Mouse (Mus musculus): Measurements from ENCODE around the gene Slc16a13. TPM values are rescaled to one million over a fixed set of nuclear protein-coding genes. Genes with fewer than 3 reads are reported as not detected.

Gene Slc16a13
- polyA plus RNA-seq, 1 experiment = 8.1 TPM

DNA sequence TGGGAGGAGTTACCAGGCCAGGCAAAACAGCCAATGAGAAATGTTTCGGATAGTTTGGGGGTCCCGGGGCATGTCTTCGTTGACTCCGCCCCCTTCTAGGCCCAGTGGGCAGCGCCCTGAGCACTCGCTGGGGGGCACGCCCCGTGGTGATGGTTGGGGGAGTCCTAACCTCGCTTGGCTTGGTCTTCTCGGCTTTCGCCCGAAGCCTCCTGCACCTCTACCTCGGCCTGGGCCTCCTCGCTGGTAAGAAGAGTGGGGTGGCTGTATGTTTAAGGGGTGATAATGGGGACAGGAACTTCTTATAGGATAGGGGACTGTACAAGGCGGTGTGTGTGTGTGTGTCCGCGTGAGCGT, 6.0 kb downstream of the Slc16a13 start:
- peaks cover 39% of the 10 kb centered on the region for H3K36me3 ChIP-seq (replicated peaks; ENCODE audit: low read length)
- H3K4me3 ChIP-seq (replicated peaks) = no peak overlapping the region
- H3K4me1 ChIP-seq = peaks cover 40% of the 10 kb centered on the region
- H3K9me3 ChIP-seq = no peaks in the 10 kb centered on the region
- peaks cover 54% of the 10 kb centered on the region for H3K27me3 ChIP-seq (replicated peaks)
- no peak for TF ChIP-seq GATA1 (IDR thresholded peaks at IDR 0.05; ENCODE audit: borderline replicate concordance, low read length)
- no peak for TF ChIP-seq FLI1 (IDR thresholded peaks at IDR 0.05; ENCODE audit: low read length)

GRCm38 (mm10) chr11:70214191-70214855, 6.5 kb downstream of the Slc16a13 start:
- Histone ChIP-seq H3K9me3 (no peaks in the 10 kb centered on the region), H3K36me3 (replicated peaks; ENCODE audit: low read length) (peaks cover 39% of the 10 kb centered on the region), H3K27me3 (replicated peaks) (peaks cover 56% of the 10 kb centered on the region), H3K4me1 (peaks cover 35% of the 10 kb centered on the region), H3K4me3 (replicated peaks) (no peak overlapping the region)
- TF ChIP-seq FLI1 (IDR thresholded peaks at IDR 0.05; ENCODE audit: low read length) = no peak
- no peak for TF ChIP-seq GATA1 (IDR thresholded peaks at IDR 0.05; ENCODE audit: borderline replicate concordance, low read length)

DNA sequence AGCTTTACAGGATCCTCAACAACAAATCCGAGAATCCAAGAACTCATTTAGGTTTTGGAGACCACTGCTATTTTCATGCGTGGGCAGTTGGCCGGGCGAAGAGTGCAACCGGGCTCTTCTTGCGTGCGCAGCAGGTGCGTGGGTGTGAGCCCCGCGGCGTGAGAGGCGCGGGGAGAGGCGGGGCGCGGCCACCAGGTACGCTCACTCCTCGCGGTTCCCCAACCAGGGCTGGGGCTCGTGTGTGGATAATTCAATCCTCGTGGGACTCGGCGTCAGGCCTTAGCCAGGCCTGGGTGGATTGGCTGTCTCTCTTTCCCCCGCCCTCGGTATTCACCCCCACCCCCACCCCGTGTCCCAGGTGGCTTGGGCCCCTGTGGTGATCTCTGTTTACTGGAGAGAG, 7.1 kb downstream of the Slc16a13 start:
- peaks cover 54% of the 10 kb centered on the region for H3K27me3 ChIP-seq (replicated peaks)
- peaks cover 34% of the 10 kb centered on the region for H3K36me3 ChIP-seq (replicated peaks; ENCODE audit: low read length)
- H3K9me3 ChIP-seq = no peaks in the 10 kb centered on the region
- TF ChIP-seq GATA1 (IDR thresholded peaks at IDR 0.05; ENCODE audit: borderline replicate concordance, low read length) = no peak
- no peak for TF ChIP-seq FLI1 (IDR thresholded peaks at IDR 0.05; ENCODE audit: low read length)
- peaks cover 34% of the 10 kb centered on the region for H3K4me1 ChIP-seq
- H3K4me3 ChIP-seq (replicated peaks) = no peak overlapping the region

GRCm38 (mm10) chr11:70212896-70213295, 8.0 kb downstream of the Slc16a13 start:
- H3K36me3 ChIP-seq (replicated peaks; ENCODE audit: low read length) = peaks cover 26% of the 10 kb centered on the region
- H3K9me3 ChIP-seq = no peaks in the 10 kb centered on the region
- peaks cover 61% of the 10 kb centered on the region for H3K27me3 ChIP-seq (replicated peaks)
- TF ChIP-seq GATA1 (IDR thresholded peaks at IDR 0.05; ENCODE audit: borderline replicate concordance, low read length) (no peak), FLI1 (IDR thresholded peaks at IDR 0.05; ENCODE audit: low read length) (no peak)
- H3K4me3 ChIP-seq (replicated peaks) = no peak overlapping the region
- peaks cover 33% of the 10 kb centered on the region for H3K4me1 ChIP-seq

GRCm38 (mm10) chr11:70212423-70212822, 8.4 kb downstream of the Slc16a13 start, which contains the start of gene Slc16a11:
Gene Slc16a11 (plus strand): TSS chr11:70212752.
- Histone ChIP-seq H3K4me3 (replicated peaks) (no peak within 1 kb of the TSS), H3K36me3 (replicated peaks; ENCODE audit: low read length) (peaks cover 21% of the 10 kb centered on the region), H3K27me3 (replicated peaks) (peaks cover 64% of the 10 kb centered on the region), H3K9me3 (no peaks in the 10 kb centered on the region), H3K4me1 (peaks cover 28% of the 10 kb centered on the region)
- TF ChIP-seq GATA1 (IDR thresholded peaks at IDR 0.05; ENCODE audit: borderline replicate concordance, low read length) (no peak), FLI1 (IDR thresholded peaks at IDR 0.05; ENCODE audit: low read length) (no peak)

DNA sequence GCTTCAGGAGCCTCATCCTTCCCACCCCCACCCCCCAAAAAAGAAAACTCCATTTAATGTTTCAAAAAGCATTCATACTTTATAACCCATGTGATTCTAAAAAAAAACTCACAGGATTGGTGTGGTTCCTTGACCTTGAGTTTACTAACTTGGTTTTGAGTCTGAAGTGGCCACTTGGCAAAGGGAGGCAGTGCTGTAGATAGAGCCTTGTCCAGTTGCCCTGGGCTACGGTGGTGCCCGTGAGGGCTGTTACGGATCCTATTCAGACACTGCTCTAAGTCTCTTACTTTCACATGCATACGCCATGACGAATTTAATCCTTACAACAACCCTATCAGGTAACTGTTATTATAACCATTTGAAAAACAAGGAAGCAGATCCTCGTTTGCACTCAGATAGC, 8.9 kb downstream of the Slc16a13 start:
- H3K4me3 ChIP-seq (replicated peaks) = no peak overlapping the region
- TF ChIP-seq GATA1 (IDR thresholded peaks at IDR 0.05; ENCODE audit: borderline replicate concordance, low read length) = no peak
- no peak for TF ChIP-seq FLI1 (IDR thresholded peaks at IDR 0.05; ENCODE audit: low read length)
- peaks cover 67% of the 10 kb centered on the region for H3K27me3 ChIP-seq (replicated peaks)

GRCm38 (mm10) chr11:70210681-70211080, 10.2 kb downstream of the Slc16a13 start:
- Histone ChIP-seq H3K27me3 (replicated peaks) (peaks cover 76% of the 10 kb centered on the region), H3K9me3 (no peaks in the 10 kb centered on the region), H3K4me3 (replicated peaks) (no peak overlapping the region), H3K36me3 (replicated peaks; ENCODE audit: low read length) (peaks cover 4% of the 10 kb centered on the region), H3K4me1 (peaks cover 38% of the 10 kb centered on the region)
- no peak for TF ChIP-seq FLI1 (IDR thresholded peaks at IDR 0.05; ENCODE audit: low read length)
- no peak for TF ChIP-seq GATA1 (IDR thresholded peaks at IDR 0.05; ENCODE audit: borderline replicate concordance, low read length)

More for the DNA sequence above, 8.9 kb downstream of the Slc16a13 start:
- H3K4me1 ChIP-seq = peaks cover 30% of the 10 kb centered on the region
- H3K9me3 ChIP-seq = no peaks in the 10 kb centered on the region
- H3K36me3 ChIP-seq (replicated peaks; ENCODE audit: low read length) = peaks cover 16% of the 10 kb centered on the region

DNA sequence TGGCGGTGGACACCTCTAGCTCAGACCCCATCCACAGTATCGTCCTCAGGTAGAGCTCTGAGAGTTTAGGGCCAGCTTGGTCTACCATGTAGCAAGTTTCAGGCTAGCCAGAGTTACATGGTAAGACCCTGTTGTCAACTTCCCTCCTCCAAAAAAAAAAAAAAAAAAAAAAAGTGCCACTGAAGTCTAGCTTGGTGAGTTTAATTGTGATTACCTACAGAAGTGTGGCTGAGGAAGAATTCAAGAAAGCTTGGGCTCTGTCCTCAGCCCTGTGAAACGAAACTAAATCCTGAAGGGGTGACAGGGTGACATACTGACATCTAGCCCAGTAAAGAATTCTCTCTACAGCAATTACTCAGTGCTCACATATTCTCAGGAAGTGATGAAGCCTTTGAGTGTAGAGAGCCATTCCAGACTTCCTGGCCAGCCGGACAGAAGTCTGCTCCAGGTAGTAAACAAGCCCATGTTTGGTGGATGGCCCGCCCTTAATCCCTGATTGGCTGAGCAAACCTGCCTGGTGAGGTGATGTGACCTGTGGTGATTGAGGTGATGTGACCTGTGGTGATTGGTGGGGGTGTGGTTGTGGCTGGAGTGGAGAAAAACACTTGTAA, 12.0 kb downstream of the Slc16a13 start:
- Histone ChIP-seq H3K9me3 (no peaks in the 10 kb centered on the region), H3K36me3 (replicated peaks; ENCODE audit: low read length) (no peaks in the 10 kb centered on the region), H3K27me3 (replicated peaks) (peaks cover 68% of the 10 kb centered on the region), H3K4me3 (replicated peaks) (no peak overlapping the region), H3K4me1 (peaks cover 40% of the 10 kb centered on the region)
- TF ChIP-seq GATA1 (IDR thresholded peaks at IDR 0.05; ENCODE audit: borderline replicate concordance, low read length) (no peak), FLI1 (IDR thresholded peaks at IDR 0.05; ENCODE audit: low read length) (no peak)

GRCm38 (mm10) chr11:70207283-70207682, 13.6 kb downstream of the Slc16a13 start:
- no peaks in the 10 kb centered on the region for H3K36me3 ChIP-seq (replicated peaks; ENCODE audit: low read length)
- H3K4me1 ChIP-seq = peaks cover 41% of the 10 kb centered on the region
- H3K4me3 ChIP-seq (replicated peaks) = no peak overlapping the region
- no peaks in the 10 kb centered on the region for H3K9me3 ChIP-seq
- peaks cover 65% of the 10 kb centered on the region for H3K27me3 ChIP-seq (replicated peaks)
- no peak for TF ChIP-seq FLI1 (IDR thresholded peaks at IDR 0.05; ENCODE audit: low read length)
- no peak for TF ChIP-seq GATA1 (IDR thresholded peaks at IDR 0.05; ENCODE audit: borderline replicate concordance, low read length)

GRCm38 (mm10) chr11:70206801-70207200, 14.1 kb downstream of the Slc16a13 start:
- Histone ChIP-seq H3K9me3 (0 out of 2 replicates have a peak, but pooled peaks cover 3% of the 10 kb centered on the region), H3K27me3 (replicated peaks) (peaks cover 66% of the 10 kb centered on the region), H3K4me1 (peaks cover 46% of the 10 kb centered on the region), H3K4me3 (replicated peaks) (no peak overlapping the region), H3K36me3 (replicated peaks; ENCODE audit: low read length) (no peaks in the 10 kb centered on the region)
- TF ChIP-seq FLI1 (IDR thresholded peaks at IDR 0.05; ENCODE audit: low read length) (no peak), GATA1 (IDR thresholded peaks at IDR 0.05; ENCODE audit: borderline replicate concordance, low read length) (no peak)

All from megakaryocyte, embryonic 14.5 days (primary cell).